9 mouse cellular contexts compared by ENCODE assay signal in genomic region chr19:28834388-28834787, GRCm38 (mm10). TPM values are rescaled to one million over a fixed set of nuclear protein-coding genes. Genes with fewer than 3 reads are reported as not detected.
DNase-seq lines count a peak whose midpoint lies in the region; ATAC-seq and TF ChIP-seq lines count a peak whose summit lies in the region.
"Had no signal": no experiment of that assay in that cellular context is flagged by ENCODE, and none has a peak within 500 bp of the region (broad histone marks: within the 10 kb centered on the region; RNA-seq: fewer than 3 reads in every experiment).

No protein-coding gene starts in this region.

- H3K9me3 ChIP-seq in lung, embryonic 16.5 days (ENCODE audit: control insufficient read depth, low read length), result peaks cover 4% of the 10 kb centered on the region; the same call in 1 of the 2 replicates

- H3K36me3 ChIP-seq in lung, embryonic 16.5 days (ENCODE audit: control insufficient read depth, insufficient read depth, low read length), result no peaks in the 10 kb centered on the region
- no peaks in the 10 kb centered on the region for H3K36me3 ChIP-seq in testis, adult 2 months (ENCODE audit: control insufficient read depth, insufficient read depth, low read length)

- peak overlapping the region; percentile 66 for H3K4me3 ChIP-seq in lung, embryonic 16.5 days (ENCODE audit: low read length)
- peak overlapping the region; percentile 71; the same call in 1 of the 2 replicates for H3K4me3 ChIP-seq in testis, adult 2 months (ENCODE audit: control insufficient read depth, low read depth, low read length)

- peaks cover 3% of the 10 kb centered on the region; the same call in 1 of the 2 replicates for H3K27me3 ChIP-seq in lung, embryonic 16.5 days (ENCODE audit: control insufficient read depth, insufficient read depth, low read depth, low read length)
- H3K27me3 ChIP-seq in testis, adult 2 months (ENCODE audit: control insufficient read depth, insufficient read depth, low read length), result no peaks in the 10 kb centered on the region

- H3K27ac ChIP-seq in lung, embryonic 16.5 days (ENCODE audit: low read length), result no peak overlapping the region
- H3K27ac ChIP-seq in testis, adult 2 months (ENCODE audit: control insufficient read depth, insufficient read depth, low read depth, low read length), result no peak overlapping the region

- H3K4me2 ChIP-seq in lung, embryonic 16.5 days (ENCODE audit: low read depth, low read length), result peak overlapping the region; percentile 99

- TF ChIP-seq POLR2A in testis, adult 2 months (IDR thresholded peaks at IDR 0.05; ENCODE audit: control insufficient read depth, low read depth, low read length), result no peak

- H3K4me1 ChIP-seq in lung, embryonic 16.5 days (replicated peaks; ENCODE audit: control insufficient read depth, insufficient read depth, low read length), result peaks cover 5% of the 10 kb centered on the region; the same call in 1 of the 2 replicates
- peaks cover 14% of the 10 kb centered on the region for H3K4me1 ChIP-seq in testis, adult 2 months (ENCODE audit: control insufficient read depth, insufficient read depth, low read length)

- WGBS in lung, embryonic 16.5 days, result 11% methylated on average over 10 of the region's 10 CpGs

- H3K9ac ChIP-seq in lung, embryonic 16.5 days (ENCODE audit: low read length), result peak overlapping the region; percentile 65; the same call in 1 of the 2 replicates

- peak; percentile 51 for ATAC-seq in lung, embryonic 16.5 days (ENCODE audit: low read depth)
- ATAC-seq in CD4-positive, CD25-positive, alpha-beta regulatory T cell, adult 4 months, result no peak

- DNase-seq in adrenal gland, postnatal 36 days, result peak; percentile 3 to 15
- DNase-seq in adrenal gland, adult 8-10 months, result no peak
- peak; percentile 13 for DNase-seq in thymus, postnatal 4 days
- DNase-seq in thymus, adult 18-20 months, result no peak
- DNase-seq in kidney, adult 8-10 months, result peak; percentile 59 to 64

- no peak for TF ChIP-seq CTCF in testis, adult 2 months (IDR thresholded peaks at IDR 0.05; ENCODE audit: control insufficient read depth, insufficient read depth, insufficient replicate concordance, low read depth, low read length)

RNA-seq across cellular contexts. Expression of gene Slc1a1, which starts 0.5 kb away (rescaled TPM):
- total RNA-seq in adrenal gland, postnatal 36 days (2021), result 1 to 10 TPM in 1 of 2 experiments, under 1 TPM in 1; 0.79 to 1.5 TPM
- 1 to 10 TPM; 1.4 to 2.4 (median 1.9) TPM for total RNA-seq in adrenal gland, adult 8-10 months (2022)
- 4.8 TPM in 2 replicates for polyA plus RNA-seq in lung, embryonic 16.5 days (2015; fragmentation: Nextera tagmentation; extraction: Ambion mirVana)
- 0.19 and 2.3 TPM in 2 replicates for polyA plus RNA-seq in testis, adult 2 months (2012; rRNA removed)
- polyA plus RNA-seq in CD4-positive, CD25-positive, alpha-beta regulatory T cell, adult 4 months (2017; shearing (Covaris generic)), result under 1 TPM in 1 of 2 experiments, not detected in 1; 0.43 TPM
- polyA plus RNA-seq: erythroblast, embryonic 14.5 days had no signal

Comparison
In these comparisons a context has a peak if more than half of its experiments do, and no peak if none do; other contexts are left out.
1. DNase-seq: peak in adrenal gland, postnatal 36 days (2 of 2), thymus, postnatal 4 days (single experiment) and kidney, adult 8-10 months (2 of 2); none in adrenal gland, adult 8-10 months (single experiment) and thymus, adult 18-20 months (0 of 2).